Mouse (Mus musculus): ENCODE results near the gene Gns.

The Gns gene

GRCm38 (mm10) chr10:121365781-121366272, 937 bp downstream of the Gns start:
- DNase-seq (ENCODE audit: low read depth, low spot score): no peak

GRCm38 (mm10) chr10:121367271-121367670, 2.4 kb downstream of the Gns start:
- no peak for DNase-seq (ENCODE audit: low read depth, low spot score)

DNA sequence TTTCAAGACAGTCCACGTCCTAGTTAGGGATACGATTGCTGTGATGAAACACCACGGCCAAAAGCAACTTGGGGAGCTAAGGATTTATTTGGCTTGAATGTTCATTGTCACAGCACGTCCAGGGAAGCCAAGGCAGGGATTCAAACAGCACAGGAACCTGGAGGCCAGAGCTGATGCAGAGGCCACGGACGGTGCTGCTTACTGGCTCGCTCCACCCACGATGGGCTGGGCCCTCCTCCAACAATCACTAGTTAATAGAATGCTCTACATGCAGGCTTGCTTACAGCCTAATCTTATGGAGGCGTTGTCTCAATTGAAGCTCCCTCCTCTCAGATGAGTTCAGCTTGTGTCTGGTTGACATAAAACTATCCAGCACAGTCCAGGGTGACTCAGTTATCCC, 2.9 kb downstream of the Gns start:
- DNase-seq (ENCODE audit: low read depth, low spot score): no peak

- DNase-seq (ENCODE audit: low read depth, low spot score): no peak
Measured at GRCm38 (mm10) chr10:121368783-121369465, 4.0 kb downstream of the Gns start.

- no peak for DNase-seq (ENCODE audit: low read depth, low spot score)
Measured at GRCm38 (mm10) chr10:121370777-121371176, 5.9 kb downstream of the Gns start.

GRCm38 (mm10) chr10:121374013-121374412, 9.1 kb downstream of the Gns start:
- DNase-seq (ENCODE audit: low read depth, low spot score): no peak

DNA sequence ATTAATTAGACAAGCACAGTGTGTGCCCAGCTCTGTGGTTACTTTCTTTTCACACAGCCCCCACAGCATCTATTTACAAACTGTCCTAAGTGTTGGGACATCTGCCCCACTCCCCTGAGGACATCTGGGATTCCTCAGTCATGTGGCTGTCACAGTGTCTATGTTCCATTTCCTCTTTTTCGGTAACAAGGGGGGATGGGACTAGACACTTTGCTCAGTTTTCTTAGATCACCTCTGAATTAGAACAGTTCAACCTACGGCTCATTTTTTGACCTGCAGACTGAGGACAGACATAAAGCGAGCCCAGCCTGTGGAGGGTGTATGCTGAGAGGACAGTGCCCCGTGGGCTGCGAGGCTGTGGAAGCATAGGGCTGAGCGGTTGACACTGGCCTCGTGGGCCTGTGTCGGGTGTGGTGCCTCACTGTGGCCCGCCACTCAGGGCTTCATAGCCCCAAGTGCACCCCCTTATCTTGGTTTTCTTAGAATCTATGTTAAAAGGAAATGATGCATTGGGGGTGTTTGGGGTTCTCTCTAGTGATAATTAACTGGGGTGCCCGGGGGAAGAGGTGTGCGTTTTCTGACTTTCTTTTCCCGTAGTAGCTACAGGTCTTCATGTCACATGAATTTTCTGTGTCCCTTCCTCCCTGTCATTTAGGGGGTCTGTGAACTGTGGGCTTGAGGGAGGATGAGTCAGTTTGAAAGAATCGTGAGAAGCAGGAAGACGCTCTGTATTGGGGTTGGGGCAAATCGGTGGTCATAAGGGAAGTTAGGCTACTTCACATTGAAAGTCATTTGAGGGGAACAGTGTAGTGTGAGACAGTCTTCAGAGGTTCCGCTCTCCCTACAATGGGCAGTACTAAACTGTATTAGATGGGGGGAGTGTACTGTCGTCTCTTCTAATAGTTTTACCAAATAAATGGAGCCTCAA, 10.1 kb downstream of the Gns start:
- DNase-seq (ENCODE audit: low read depth, low spot score): no peak

DNA sequence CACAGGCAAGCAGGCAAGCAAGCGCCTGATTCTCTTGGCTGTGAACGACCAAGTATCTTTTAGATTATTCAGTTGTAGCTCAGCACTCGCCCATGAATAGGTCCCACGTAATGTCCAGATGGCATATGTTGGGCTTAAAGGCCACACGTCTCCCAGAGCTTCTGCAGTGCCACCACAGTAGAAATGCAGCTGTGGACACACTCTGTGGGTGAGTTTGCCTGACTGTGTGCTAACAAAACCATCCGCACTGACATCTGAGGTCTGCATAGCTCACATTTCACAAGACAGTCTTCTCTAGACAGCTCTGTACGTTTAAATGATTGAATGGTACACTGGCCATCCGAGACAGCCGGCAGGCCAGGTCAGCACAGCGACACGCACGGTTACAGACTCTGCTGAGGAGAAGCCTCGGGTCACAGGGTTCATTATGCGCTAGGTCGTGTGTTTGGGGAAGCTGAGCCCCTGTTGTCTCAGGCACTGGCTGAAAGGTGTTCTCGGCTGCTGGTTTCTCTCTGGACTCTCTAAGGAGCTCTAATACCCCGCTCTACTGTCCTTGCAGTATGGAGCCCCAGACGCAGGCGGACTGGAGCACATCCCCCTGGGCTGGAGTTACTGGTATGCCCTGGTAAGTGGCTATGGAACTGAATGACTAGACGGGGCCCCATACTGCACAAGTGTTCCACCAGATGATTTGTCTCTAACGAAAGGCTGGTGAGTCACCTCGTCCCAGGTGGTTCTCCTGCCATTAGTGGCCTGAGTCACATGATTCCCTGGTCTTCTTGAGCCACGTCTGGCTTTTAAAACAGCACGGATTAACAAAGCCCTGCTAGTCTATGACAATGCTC, 11.0 kb downstream of the Gns start:
- DNase-seq (ENCODE audit: low read depth, low spot score): no peak

DNA sequence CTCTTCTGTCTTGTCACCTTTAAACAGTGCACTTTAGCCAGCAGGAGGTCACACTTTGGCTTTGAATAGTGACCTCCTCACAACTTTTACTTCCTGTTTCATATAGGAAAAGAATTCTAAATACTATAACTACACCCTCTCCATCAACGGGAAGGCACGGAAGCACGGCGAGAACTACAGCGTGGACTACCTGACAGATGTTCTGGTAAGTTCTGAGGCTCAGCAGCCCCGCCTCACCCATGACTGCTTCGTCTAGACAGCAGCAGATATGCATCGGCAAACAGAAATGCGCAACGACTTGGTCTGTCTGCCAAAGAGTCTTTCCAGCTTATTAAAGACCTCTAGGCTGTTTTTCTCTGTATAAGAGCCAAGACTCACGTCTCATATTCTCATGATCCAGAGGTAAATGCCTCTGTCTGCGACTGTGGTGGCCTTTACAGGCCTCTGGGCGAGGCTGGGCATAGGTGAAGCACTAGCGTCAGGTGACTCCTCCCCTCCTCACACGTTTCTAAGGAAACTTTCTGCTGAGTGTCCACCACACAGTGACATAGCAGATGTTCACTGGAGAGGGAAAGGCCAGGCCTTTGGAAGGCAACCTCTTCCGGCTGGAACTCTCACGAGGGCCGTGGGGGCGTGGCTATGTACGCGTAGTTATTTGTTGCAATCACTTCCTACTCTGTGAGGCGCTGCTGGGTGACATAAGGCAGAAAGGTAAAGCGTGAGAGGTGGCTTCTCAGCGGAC, 11.8 kb downstream of the Gns start:
- no peak for DNase-seq (ENCODE audit: low read depth, low spot score)

GRCm38 (mm10) chr10:121379387-121379786, 14.5 kb downstream of the Gns start:
- DNase-seq (ENCODE audit: low read depth, low spot score): no peak

GRCm38 (mm10) chr10:121381280-121381679, 16.4 kb downstream of the Gns start:
- DNase-seq (ENCODE audit: low read depth, low spot score): no peak

DNA sequence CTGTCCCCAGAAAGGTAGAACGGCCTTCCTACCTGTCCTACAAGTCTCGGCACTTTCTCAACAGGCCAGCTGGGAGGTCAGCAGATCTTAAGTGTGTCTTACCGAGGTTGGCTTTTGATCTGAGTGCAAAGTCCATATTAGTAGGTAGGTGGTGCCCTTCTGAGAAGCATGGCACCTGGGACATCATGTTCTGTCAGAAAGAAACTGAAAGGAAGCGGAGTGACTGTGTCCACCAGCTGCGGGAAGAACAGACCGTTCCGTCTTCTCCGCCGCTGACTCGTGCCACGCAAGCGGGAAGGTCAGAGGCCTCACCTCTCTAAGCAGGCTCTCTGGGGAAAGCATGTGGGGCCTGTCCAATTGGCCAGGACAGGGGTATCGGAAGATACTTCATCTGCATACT, 19.8 kb downstream of the Gns start:
- DNase-seq (ENCODE audit: low read depth, low spot score): no peak

GRCm38 (mm10) chr10:121385695-121386094, 20.8 kb downstream of the Gns start:
- no peak for DNase-seq (ENCODE audit: low read depth, low spot score)

DNA sequence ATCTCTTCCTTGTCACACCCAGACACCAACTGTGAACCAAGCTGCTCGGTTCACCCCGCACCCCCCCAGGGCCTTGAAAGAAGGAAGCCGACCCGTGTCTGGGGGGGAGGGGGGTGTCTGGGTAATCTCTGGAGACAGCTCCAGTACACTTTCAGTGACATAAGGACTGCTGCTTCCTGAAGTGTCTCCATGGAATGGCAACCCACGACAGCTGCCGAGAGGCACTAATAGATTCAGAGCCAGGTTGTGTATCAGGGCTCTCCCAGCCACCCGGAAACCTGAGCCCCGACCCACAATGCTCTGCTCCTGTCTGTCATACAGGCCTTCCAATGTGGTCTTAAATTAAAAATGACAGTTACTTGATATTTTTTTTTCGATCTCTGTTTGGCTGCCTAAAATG, 21.5 kb downstream of the Gns start:
- no peak for DNase-seq (ENCODE audit: low read depth, low spot score)

- no peak for DNase-seq (ENCODE audit: low read depth, low spot score)
Measured at GRCm38 (mm10) chr10:121390602-121391001, 25.7 kb downstream of the Gns start.

- DNase-seq (ENCODE audit: low read depth, low spot score): no peak
Measured at GRCm38 (mm10) chr10:121391901-121392300, 27.0 kb downstream of the Gns start.

- DNase-seq (ENCODE audit: low read depth, low spot score): no peak
Measured at GRCm38 (mm10) chr10:121394270-121394669, 29.4 kb downstream of the Gns start.

- no peak for DNase-seq (ENCODE audit: low read depth, low spot score)
Measured at GRCm38 (mm10) chr10:121394789-121395325, 30.0 kb downstream of the Gns start.

DNA sequence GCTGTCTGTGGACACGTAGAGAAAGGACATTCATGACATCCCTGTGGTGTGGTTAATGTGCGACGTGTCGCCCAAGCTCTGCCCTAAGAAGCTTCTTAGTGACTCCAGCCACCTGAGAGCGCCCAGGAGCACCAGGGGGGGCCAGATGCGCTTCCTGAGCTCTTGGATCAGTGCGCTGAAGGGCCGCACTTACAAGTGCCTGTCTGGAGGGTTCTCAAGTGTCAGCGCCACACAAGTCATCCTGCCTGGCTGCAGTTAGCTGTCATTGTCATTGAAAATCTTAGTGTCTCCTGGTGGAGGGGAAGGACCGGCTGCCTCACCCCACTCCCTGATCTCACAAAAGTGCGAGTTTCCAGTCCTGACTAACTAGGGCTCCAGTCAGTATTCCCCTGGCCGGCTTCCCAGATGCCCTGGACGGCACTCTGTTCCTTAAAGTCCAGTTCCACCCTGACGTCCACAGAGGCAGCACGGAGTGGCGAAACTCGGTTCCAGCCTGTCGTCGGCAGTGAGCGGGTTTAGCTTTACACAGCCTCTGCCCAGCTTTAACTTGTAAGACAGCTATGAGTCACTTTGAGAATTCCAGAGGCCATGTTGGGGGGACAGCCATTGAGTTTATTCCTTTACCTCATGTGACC, 30.8 kb downstream of the Gns start:
- no peak for DNase-seq (ENCODE audit: low read depth, low spot score)

- DNase-seq (ENCODE audit: low read depth, low spot score): no peak
Measured at GRCm38 (mm10) chr10:121398599-121398998, 33.7 kb downstream of the Gns start.

Measured in brain, embryonic 18.5 days (tissue).